Mouse (Mus musculus) bone marrow, adult 2 months (tissue): ENCODE measurements at regions not wholly inside any gene's neighbourhood (a gene's known extent, or its start where the extent isn't known, plus 50 kb on each side); places are given as distances from the start of the nearest gene placed in this dataset.
"Not testable (repeated sequence)": the region's sequence is repeated elsewhere in the genome, so short reads cannot be mapped to it uniquely, and the experiment has no call there.

Experiments
- CTCF ChIP-seq: fragments of 200-500 bp; IDR thresholded peaks from 2 replicates; pipeline ENCODE4 v1.5.1; 2011; ENCODE audit warnings: low read length, control low read depth; ENCODE audit not compliant: control insufficient read depth, insufficient read depth
- POLR2A ChIP-seq: fragments of 200-500 bp; IDR thresholded peaks from 2 replicates; pipeline ENCODE4 v1.6.1; 2011; ENCODE audit warnings: low read depth, mild to moderate bottlenecking, control low read depth, low read length, borderline replicate concordance; ENCODE audit not compliant: control insufficient read depth

DNA sequence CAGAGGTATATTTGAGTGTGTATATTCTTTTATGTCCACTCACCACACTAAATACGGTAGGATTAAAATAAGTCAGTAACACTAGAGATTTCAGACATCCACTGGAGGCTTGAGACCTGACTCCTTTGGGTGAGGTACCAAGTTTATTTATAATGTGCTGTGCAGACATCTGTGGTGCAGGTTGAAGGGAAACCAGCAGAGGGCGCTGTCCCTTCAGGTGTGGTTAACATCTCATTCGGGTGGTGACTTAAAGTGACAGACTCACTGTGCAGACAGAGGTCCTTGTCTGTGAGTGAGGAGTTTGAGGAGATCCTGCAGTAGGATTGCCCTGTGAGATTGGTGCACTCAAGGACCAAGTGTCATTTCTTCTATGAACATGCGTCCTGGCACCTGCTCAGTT, 632.5 kb downstream of the Dad1 start:
- TF ChIP-seq POLR2A, result not testable (repeated sequence)
- peak; percentile 42; the same call in 1 of the 2 replicates for TF ChIP-seq CTCF
